14 mouse cellular contexts compared by ENCODE assay signal in genomic region chr1:58213838-58214237, GRCm38 (mm10). TPM values are rescaled to one million over a fixed set of nuclear protein-coding genes. Genes with fewer than 3 reads are reported as not detected.
"Had no signal": no experiment of that assay in that cellular context is flagged by ENCODE, and none has a peak within 500 bp of the region (broad histone marks: within the 10 kb centered on the region; RNA-seq: fewer than 3 reads in every experiment).

No protein-coding gene starts in this region.

- H3K4me2 ChIP-seq: limb, embryonic 15.5 days; liver, embryonic 12.5 days; lung, embryonic 15.5 days; midbrain, embryonic 12.5 days; neural tube, embryonic 13.5 days had no signal

- H3K27me3 ChIP-seq: limb, embryonic 15.5 days; liver, embryonic 12.5 days; lung, embryonic 15.5 days; megakaryocyte, embryonic 14.5 days; midbrain, embryonic 12.5 days; neural tube, embryonic 13.5 days had no signal

- H3K9me3 ChIP-seq: limb, embryonic 15.5 days; liver, embryonic 12.5 days; lung, embryonic 15.5 days; midbrain, embryonic 12.5 days; neural tube, embryonic 13.5 days had no signal

- H3K27ac ChIP-seq: layer of hippocampus, adult 2 months; limb, embryonic 15.5 days; liver, embryonic 12.5 days; lung, embryonic 15.5 days; macrophage; midbrain, embryonic 12.5 days; neural tube, embryonic 13.5 days had no signal

- H3K4me1 ChIP-seq: liver, embryonic 12.5 days; lung, embryonic 15.5 days; midbrain, embryonic 12.5 days had no signal

- H3K9ac ChIP-seq: limb, embryonic 15.5 days; liver, embryonic 12.5 days; lung, embryonic 15.5 days; midbrain, embryonic 12.5 days; neural tube, embryonic 13.5 days had no signal

- H3K4me3 ChIP-seq: layer of hippocampus, adult 2 months; limb, embryonic 15.5 days; liver, embryonic 12.5 days; lung, embryonic 15.5 days; megakaryocyte, embryonic 14.5 days; midbrain, embryonic 12.5 days; neural tube, embryonic 13.5 days had no signal

- DNase-seq: kidney, postnatal 10 days; kidney, postnatal 4 days; lung, postnatal 14 days; right cerebral cortex, postnatal 14 days; thymus, postnatal 36 days had no signal

- ATAC-seq: liver, embryonic 12.5 days; midbrain, embryonic 16.5 days had no signal

- H3K36me3 ChIP-seq: limb, embryonic 15.5 days; liver, embryonic 12.5 days; lung, embryonic 15.5 days; midbrain, embryonic 12.5 days; neural tube, embryonic 13.5 days had no signal

RNA-seq across cellular contexts. Expression of gene Aox4, which starts 3.6 kb away (rescaled TPM):
- polyA plus RNA-seq: macrophage; midbrain, embryonic 12.5 days had no signal
